Mouse (Mus musculus) urinary bladder, postnatal 25 days (tissue): ENCODE data around the gene Bach2.
A peak's percentile ranks its signal among the peaks of the same experiment; 100 is the strongest.

Source experiments
- DNase-seq: peaks from one replicate; pipeline ENCODE4 v3.0.0; 2022; ENCODE audit warnings: low spot score

The Bach2 gene

GRCm38 (mm10) chr4:32389107-32389800 is 150.7 kb downstream of the Bach2 start:
- no peak for DNase-seq

- no peak for DNase-seq
Observed at GRCm38 (mm10) chr4:32391260-32391659, 152.7 kb downstream of the Bach2 start.

GRCm38 (mm10) chr4:32393226-32393625 is 154.6 kb downstream of the Bach2 start:
- no peak for DNase-seq

- no peak for DNase-seq
Observed at GRCm38 (mm10) chr4:32393951-32394350, 155.3 kb downstream of the Bach2 start.

- no peak for DNase-seq
Observed at GRCm38 (mm10) chr4:32394850-32395249, 156.2 kb downstream of the Bach2 start.

- DNase-seq = no peak
Observed at GRCm38 (mm10) chr4:32401459-32401858, 162.9 kb downstream of the Bach2 start.

- DNase-seq = no peak
Observed at GRCm38 (mm10) chr4:32403506-32403905, 164.9 kb downstream of the Bach2 start.

- DNase-seq = no peak
Observed at GRCm38 (mm10) chr4:32405149-32405882, 166.7 kb downstream of the Bach2 start.

- no peak for DNase-seq
Observed at GRCm38 (mm10) chr4:32405985-32406384, 167.4 kb downstream of the Bach2 start.

GRCm38 (mm10) chr4:32408535-32408934 is 169.9 kb downstream of the Bach2 start:
- DNase-seq = no peak

GRCm38 (mm10) chr4:32409116-32409880 is 170.7 kb downstream of the Bach2 start:
- peak; percentile 32 for DNase-seq

- no peak for DNase-seq
Observed at GRCm38 (mm10) chr4:32413063-32413462, 174.5 kb downstream of the Bach2 start.

- DNase-seq = no peak
Observed at GRCm38 (mm10) chr4:32413505-32413904, 174.9 kb downstream of the Bach2 start.

GRCm38 (mm10) chr4:32414959-32415358 is 176.4 kb downstream of the Bach2 start:
- no peak for DNase-seq

- no peak for DNase-seq
Observed at GRCm38 (mm10) chr4:32417939-32418338, 179.3 kb downstream of the Bach2 start.

GRCm38 (mm10) chr4:32421570-32421969 is 183.0 kb downstream of the Bach2 start:
- no peak for DNase-seq

GRCm38 (mm10) chr4:32422427-32422826 is 183.8 kb downstream of the Bach2 start:
- no peak for DNase-seq

GRCm38 (mm10) chr4:32423667-32424066 is 185.1 kb downstream of the Bach2 start:
- DNase-seq = no peak

GRCm38 (mm10) chr4:32424434-32424833 is 185.8 kb downstream of the Bach2 start:
- no peak for DNase-seq

- no peak for DNase-seq
Observed at GRCm38 (mm10) chr4:32425060-32425459, 186.5 kb downstream of the Bach2 start.

- no peak for DNase-seq
Observed at GRCm38 (mm10) chr4:32425641-32426040, 187.0 kb downstream of the Bach2 start.

GRCm38 (mm10) chr4:32426779-32427577 is 188.4 kb downstream of the Bach2 start:
- DNase-seq = no peak
